Mouse (Mus musculus) olfactory bulb, adult 2 months (tissue): Measurements from ENCODE around the gene Zfp750. TPM values are rescaled to one million over a fixed set of nuclear protein-coding genes. Genes with fewer than 3 reads are reported as not detected.

ENCODE experiments used
- H3K27ac ChIP-seq: fragments of 200-500 bp; 2 replicates; pipeline ENCODE4 v1.5.1; 2012; ENCODE audit warnings: low read depth, low read length; ENCODE audit not compliant: insufficient read depth
- H3K4me1 ChIP-seq: fragments of 200-500 bp; 2 replicates; pipeline ENCODE4 v1.6.1; 2012; ENCODE audit warnings: low read length; ENCODE audit not compliant: control insufficient read depth, insufficient read depth
- H3K4me3 ChIP-seq: fragments of 200-500 bp; 2 replicates; pipeline ENCODE4 v1.5.1; 2012; ENCODE audit warnings: mild to moderate bottlenecking, low read depth, low read length, moderate library complexity; ENCODE audit not compliant: insufficient read depth
- CTCF ChIP-seq: fragments of 200-500 bp; IDR thresholded peaks from 2 replicates; pipeline ENCODE4 v1.5.1; 2012; ENCODE audit warnings: low read depth, mild to moderate bottlenecking, low read length, moderate library complexity; ENCODE audit not compliant: insufficient read depth
- POLR2A ChIP-seq: fragments of 200-500 bp; IDR thresholded peaks from 2 replicates; pipeline ENCODE4 v1.6.1; 2012; ENCODE audit warnings: mild to moderate bottlenecking, low read depth, low read length, moderate library complexity; ENCODE audit not compliant: insufficient read depth
- WGBS: fragments of 180-500 bp; shearing (Covaris S2); methylation state at CpG from one replicate; pipeline ENCODE4 v1.1.7; 2018; 5-methylcytosine and 5-hydroxymethylcytosine counted together
- polyA plus RNA-seq: library from polyadenylated mRNA; stranded (reverse); fragments of >200 nt; gene quantifications from 2 replicates; pipeline ENCODE4 v1.2.4, GENCODE M21; 2012; ENCODE audit warnings: low replicate concordance; ENCODE audit not compliant: missing spikeins, insufficient read depth, insufficient read length

Gene Zfp750
- polyA plus RNA-seq, 1 experiment = not detected

DNA sequence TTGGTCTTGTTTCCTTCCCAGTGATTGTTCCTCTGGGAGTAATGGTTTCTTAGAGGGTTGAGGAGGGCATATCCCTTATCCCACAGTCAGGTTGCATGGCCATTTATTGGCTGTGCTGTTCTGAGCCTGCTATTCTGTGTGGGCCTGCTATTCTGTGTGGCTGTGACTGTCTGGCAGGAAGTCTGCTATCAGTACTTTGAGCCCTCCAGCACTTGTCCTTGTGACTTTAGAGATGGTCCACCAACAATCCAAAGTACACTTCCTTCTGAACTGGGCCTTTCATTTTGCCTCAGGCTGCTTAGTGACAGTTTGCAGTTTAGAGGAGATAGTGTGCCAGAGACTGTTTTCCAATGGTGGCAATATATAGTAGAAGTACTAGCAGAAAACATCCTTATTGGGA is 18.5 kb downstream of the Zfp750 start:
- no peak for TF ChIP-seq POLR2A
- no peak for TF ChIP-seq CTCF
- no peak overlapping the region for H3K4me3 ChIP-seq
- H3K4me1 ChIP-seq = no peaks in the 10 kb centered on the region
- H3K27ac ChIP-seq = no peak overlapping the region

DNA sequence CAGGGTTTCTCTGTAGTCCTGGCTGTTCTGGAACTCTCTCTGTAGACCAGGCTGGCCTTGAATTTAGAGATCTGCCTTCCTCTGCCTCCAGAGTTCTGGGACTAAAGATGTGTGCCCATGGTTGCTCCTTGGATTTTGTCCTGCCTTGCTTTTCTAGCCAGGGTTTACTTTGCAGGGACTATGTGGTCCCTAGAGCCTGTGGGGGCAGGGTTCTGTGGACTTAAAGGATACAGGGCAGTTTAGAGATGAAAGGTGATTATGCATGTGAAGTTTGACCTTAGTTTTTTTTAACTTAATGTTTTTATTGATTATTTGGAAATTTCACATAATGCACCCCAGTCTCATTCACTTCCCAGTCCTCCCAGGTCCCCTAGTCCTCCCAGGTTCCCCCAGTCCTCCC is 28.5 kb downstream of the Zfp750 start:
- Histone ChIP-seq H3K27ac (no peak overlapping the region), H3K4me3 (no peak overlapping the region), H3K4me1 (peaks cover 2% of the 10 kb centered on the region; the same call in 1 of the 2 replicates)
- TF ChIP-seq POLR2A (no peak), CTCF (no peak)

DNA sequence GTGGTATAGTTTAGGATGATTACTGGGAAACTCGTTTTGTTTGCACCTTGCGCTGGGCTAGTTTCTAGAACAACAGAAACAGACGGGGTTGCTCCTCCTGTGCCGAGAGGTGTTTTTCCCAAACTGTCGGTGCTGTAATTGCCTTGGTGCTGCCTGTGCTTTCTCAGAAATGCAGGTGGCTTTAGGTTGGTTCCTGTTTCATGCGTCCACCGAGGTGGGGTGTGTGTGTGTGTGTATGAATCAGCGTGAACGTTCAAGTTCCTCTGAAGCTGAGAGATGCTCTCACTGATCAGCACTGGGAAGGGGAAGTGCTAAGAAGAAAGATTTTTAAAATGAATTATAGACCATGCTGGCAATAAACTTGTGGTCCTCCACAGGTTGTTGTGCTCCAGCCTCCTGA is 33.3 kb downstream of the Zfp750 start:
- WGBS = 80% methylated on average over 9 of the region's 9 CpGs
- H3K4me1 ChIP-seq = peaks cover 4% of the 10 kb centered on the region; the same call in 1 of the 2 replicates
- no peak overlapping the region for H3K4me3 ChIP-seq
- H3K27ac ChIP-seq = no peak overlapping the region
- no peak for TF ChIP-seq CTCF
- no peak for TF ChIP-seq POLR2A

DNA sequence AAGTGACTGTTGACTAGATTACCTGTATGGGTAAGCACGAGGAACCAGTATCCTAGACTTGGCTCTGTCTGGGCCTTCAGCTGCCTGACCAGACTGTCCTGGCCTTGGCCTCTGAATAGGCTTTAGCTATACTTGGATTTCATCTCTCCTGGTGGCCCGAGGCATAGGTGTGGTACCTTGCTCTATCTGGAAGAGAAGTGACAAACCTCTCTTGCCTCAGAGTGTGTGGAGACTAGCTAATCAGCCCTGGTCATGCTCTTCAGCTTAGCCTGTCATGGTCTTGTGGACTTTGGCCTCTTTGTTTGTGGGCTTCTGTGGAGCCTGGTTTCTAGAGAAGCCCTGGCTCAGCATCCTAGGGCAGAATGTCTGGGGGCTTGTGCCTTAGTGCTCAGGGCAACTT is 38.0 kb downstream of the Zfp750 start:
- TF ChIP-seq CTCF = no peak
- TF ChIP-seq POLR2A = no peak
- Histone ChIP-seq H3K4me1 (peaks cover 4% of the 10 kb centered on the region; the same call in 1 of the 2 replicates), H3K27ac (no peak overlapping the region), H3K4me3 (no peak overlapping the region)
- 88% methylated on average over 2 of the region's 2 CpGs for WGBS

DNA sequence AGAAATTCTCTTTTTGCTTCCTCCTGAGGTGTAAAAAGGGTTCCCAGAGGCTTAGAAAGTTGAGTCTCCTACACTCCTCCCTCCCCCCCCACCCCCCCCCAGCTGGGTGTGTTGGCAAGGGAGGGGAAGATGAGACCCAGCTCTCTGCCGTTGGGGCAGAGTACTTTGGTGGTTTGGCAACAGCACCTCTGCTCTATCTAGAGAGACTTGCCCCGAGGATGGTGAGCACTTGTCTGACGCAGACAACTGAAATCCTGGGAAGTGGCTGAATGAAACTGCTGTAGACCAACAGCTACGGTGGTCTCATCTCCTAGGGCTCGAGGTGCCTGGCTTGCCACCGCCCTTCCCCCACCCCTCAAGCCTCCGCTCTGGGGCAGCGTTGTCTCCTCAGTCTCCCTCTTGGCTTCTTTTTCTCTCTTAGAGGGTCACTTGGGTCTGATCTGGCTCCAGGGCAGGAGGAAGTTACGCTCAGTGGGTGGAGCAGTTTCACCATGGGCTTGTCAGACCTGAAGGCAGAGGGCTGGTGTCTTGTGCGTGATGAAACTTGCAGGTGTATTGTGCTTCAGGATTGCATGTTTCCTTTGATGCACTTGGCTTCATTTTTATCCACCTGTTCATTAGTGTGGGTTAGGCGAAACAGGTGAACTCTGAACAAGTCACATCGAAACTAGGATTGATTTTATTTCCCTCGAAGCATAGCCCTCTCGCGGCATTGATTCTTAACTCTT is 39.5 kb downstream of the Zfp750 start:
- 91% methylated on average over 15 of the region's 15 CpGs for WGBS
- H3K4me1 ChIP-seq = no peaks in the 10 kb centered on the region
- no peak overlapping the region for H3K27ac ChIP-seq
- no peak overlapping the region for H3K4me3 ChIP-seq
- TF ChIP-seq POLR2A (no peak), CTCF (no peak)

DNA sequence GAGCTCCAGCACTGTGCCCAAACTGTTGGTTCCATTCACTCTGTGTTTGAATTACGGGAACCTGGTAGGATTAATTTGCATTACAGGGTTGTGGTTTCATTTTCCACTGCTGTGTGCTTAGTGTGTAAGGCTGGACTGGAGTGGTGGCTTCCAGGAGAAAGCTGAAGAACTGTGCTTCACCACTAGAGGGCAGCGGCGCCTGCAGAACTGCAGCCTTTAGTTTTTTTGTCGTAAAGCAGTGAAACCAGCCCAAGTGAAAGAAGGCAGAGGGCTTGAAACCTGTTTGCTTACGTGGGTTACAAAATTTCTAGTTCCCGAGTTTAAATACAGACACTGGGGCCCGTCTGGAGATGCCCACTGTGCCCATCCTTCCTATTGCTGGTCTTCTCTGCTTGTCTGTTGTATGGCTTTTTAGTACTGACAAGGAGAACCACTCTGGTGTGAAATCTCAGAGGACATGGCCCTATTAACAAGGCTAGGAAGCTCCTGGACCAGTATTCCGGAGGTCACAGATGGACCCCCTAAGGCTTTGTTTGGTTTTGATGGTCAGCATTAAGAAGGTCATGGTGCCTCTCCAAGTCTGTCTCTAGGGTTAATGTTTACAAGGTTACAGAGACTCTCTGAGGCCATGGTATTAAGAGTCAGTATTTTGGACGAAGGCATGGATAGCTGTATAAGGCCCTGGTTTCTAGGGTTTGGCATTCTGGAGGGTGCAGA is 43.3 kb downstream of the Zfp750 start:
- 27% methylated on average over 9 of the region's 9 CpGs for WGBS
- no peak overlapping the region for H3K27ac ChIP-seq
- no peak overlapping the region for H3K4me3 ChIP-seq
- H3K4me1 ChIP-seq = no peaks in the 10 kb centered on the region
- TF ChIP-seq CTCF (peak; percentile 88), POLR2A (no peak)

DNA sequence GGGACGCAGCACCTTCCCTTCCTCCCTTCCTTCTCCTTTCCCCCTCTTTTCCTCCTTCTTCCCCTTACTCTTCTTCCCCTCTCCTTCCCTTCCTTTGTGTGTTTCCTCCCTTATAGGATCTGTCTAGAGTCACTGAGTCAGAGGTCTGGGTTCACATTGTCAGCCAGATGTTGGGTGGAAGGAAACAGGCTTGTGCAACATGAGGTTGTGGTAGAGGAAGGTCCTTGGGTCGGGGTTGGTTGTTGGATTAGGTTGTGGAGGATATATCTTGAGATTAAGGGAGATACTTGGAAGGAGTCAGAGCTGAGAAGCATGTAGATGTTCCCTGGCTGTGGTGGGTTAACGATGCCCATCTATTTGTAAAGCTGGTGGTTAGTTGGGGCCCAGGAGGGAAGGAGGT is 44.3 kb downstream of the Zfp750 start:
- TF ChIP-seq CTCF = no peak
- no peak for TF ChIP-seq POLR2A
- Histone ChIP-seq H3K27ac (no peak overlapping the region), H3K4me3 (no peak overlapping the region), H3K4me1 (no peaks in the 10 kb centered on the region)
- WGBS = 85% methylated on average over 3 of the region's 3 CpGs

DNA sequence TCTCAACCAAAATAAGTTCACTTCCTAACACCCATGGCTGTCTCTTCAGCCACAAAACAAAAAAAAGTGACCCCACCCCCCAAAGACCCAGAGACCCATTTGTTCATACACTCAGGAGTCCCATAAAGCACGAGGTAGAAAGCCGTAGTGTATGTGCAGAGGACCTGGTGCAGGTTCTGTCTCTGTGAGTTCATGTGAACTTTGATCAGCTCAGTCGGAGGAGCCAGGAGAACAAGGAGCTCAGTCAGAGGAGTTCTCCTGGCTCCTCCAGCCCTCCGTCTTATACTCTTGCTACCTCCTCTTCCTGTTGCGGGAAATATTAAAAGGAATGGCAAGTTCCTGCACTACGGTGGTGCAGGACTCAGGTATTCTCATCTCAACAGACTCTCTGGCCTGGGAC is 51.7 kb downstream of the Zfp750 start:
- 89% methylated on average over 6 of the region's 6 CpGs for WGBS
- TF ChIP-seq CTCF = no peak
- no peak for TF ChIP-seq POLR2A
- Histone ChIP-seq H3K4me3 (no peak overlapping the region), H3K4me1 (no peaks in the 10 kb centered on the region), H3K27ac (no peak overlapping the region)

Other genes with a start within 250 kb of the Zfp750 start
- gene Wdr45b, start 164.9 kb downstream of the Zfp750 start, polyA plus RNA-seq = not detected in 2 replicates
- not detected in 2 replicates for gene Rab40b, start 131.1 kb downstream of the Zfp750 start, polyA plus RNA-seq
- gene Fn3krp, start 97.9 kb downstream of the Zfp750 start, polyA plus RNA-seq = not detected in 2 replicates
- gene Fn3k, start 84.4 kb downstream of the Zfp750 start, polyA plus RNA-seq = not detected in 2 replicates
- not detected in 2 replicates for gene Tbcd, start 67.4 kb downstream of the Zfp750 start, polyA plus RNA-seq
- gene B3gntl1, start 153.8 kb upstream of the Zfp750 start, polyA plus RNA-seq = not detected in 2 replicates
- gene Metrnl, start 182.2 kb upstream of the Zfp750 start, polyA plus RNA-seq = not detected in 2 replicates